Mouse (Mus musculus): ENCODE data around the gene Nrp1. TPM values are rescaled to one million over a fixed set of nuclear protein-coding genes. Genes with fewer than 3 reads are reported as not detected.

Gene Nrp1
- polyA plus RNA-seq, 1 experiment from 2014 or later: 48.5 TPM

GRCm38 (mm10) chr8:128473456-128474239 is 115.2 kb downstream of the Nrp1 start:
- Histone ChIP-seq H3K9ac (ENCODE audit: low read depth, low read length) (no peak overlapping the region), H3K4me1 (replicated peaks; ENCODE audit: control insufficient read depth, insufficient read depth, low read length) (no peaks in the 10 kb centered on the region), H3K27ac (ENCODE audit: low read depth, low read length) (no peak overlapping the region), H3K4me2 (no peak overlapping the region), H3K36me3 (ENCODE audit: control insufficient read depth, insufficient read depth, low read length) (peaks cover 4% of the 10 kb centered on the region), H3K9me3 (ENCODE audit: control insufficient read depth, low read length) (no peaks in the 10 kb centered on the region), H3K27me3 (replicated peaks; ENCODE audit: control insufficient read depth, insufficient read depth, low read length) (no peaks in the 10 kb centered on the region), H3K4me3 (ENCODE audit: low read depth, low read length) (no peak overlapping the region)
- no peak for DNase-seq (ENCODE audit: low spot score)
- WGBS: 65% methylated on average over 5 of the region's 5 CpGs
- peak; percentile 38; the same call in 1 of the 2 replicates for ATAC-seq (replicated peaks; ENCODE audit: low FRiP score)

GRCm38 (mm10) chr8:128474614-128475013 is 116.2 kb downstream of the Nrp1 start:
- Histone ChIP-seq H3K4me2 (no peak overlapping the region), H3K9ac (ENCODE audit: low read depth, low read length) (no peak overlapping the region), H3K4me3 (ENCODE audit: low read depth, low read length) (no peak overlapping the region), H3K27ac (ENCODE audit: low read depth, low read length) (no peak overlapping the region), H3K36me3 (ENCODE audit: control insufficient read depth, insufficient read depth, low read length) (peaks cover 3% of the 10 kb centered on the region), H3K9me3 (ENCODE audit: control insufficient read depth, low read length) (no peaks in the 10 kb centered on the region), H3K27me3 (replicated peaks; ENCODE audit: control insufficient read depth, insufficient read depth, low read length) (no peaks in the 10 kb centered on the region), H3K4me1 (replicated peaks; ENCODE audit: control insufficient read depth, insufficient read depth, low read length) (no peaks in the 10 kb centered on the region)
- WGBS: 62% methylated on average over 2 of the region's 2 CpGs
- no peak for DNase-seq (ENCODE audit: low spot score)
- no peak for ATAC-seq (replicated peaks; ENCODE audit: low FRiP score)

GRCm38 (mm10) chr8:128476206-128476605 is 117.8 kb downstream of the Nrp1 start:
- 75% methylated on average over 1 of the region's 1 CpGs for WGBS
- H3K27ac ChIP-seq (ENCODE audit: low read depth, low read length): no peak overlapping the region
- ATAC-seq (replicated peaks; ENCODE audit: low FRiP score) (no peak), DNase-seq (ENCODE audit: low spot score) (no peak)
- no peaks in the 10 kb centered on the region for H3K4me1 ChIP-seq (replicated peaks; ENCODE audit: control insufficient read depth, insufficient read depth, low read length)
- no peak overlapping the region for H3K4me2 ChIP-seq
- peaks cover 6% of the 10 kb centered on the region for H3K36me3 ChIP-seq (ENCODE audit: control insufficient read depth, insufficient read depth, low read length)
- no peaks in the 10 kb centered on the region for H3K9me3 ChIP-seq (ENCODE audit: control insufficient read depth, low read length)
- H3K9ac ChIP-seq (ENCODE audit: low read depth, low read length): no peak overlapping the region
- H3K27me3 ChIP-seq (replicated peaks; ENCODE audit: control insufficient read depth, insufficient read depth, low read length): no peaks in the 10 kb centered on the region
- H3K4me3 ChIP-seq (ENCODE audit: low read depth, low read length): no peak overlapping the region

- WGBS: 75% methylated on average over 4 of the region's 4 CpGs
- no peak for DNase-seq (ENCODE audit: low spot score)
- no peak for ATAC-seq (replicated peaks; ENCODE audit: low FRiP score)
- peaks cover 6% of the 10 kb centered on the region for H3K36me3 ChIP-seq (ENCODE audit: control insufficient read depth, insufficient read depth, low read length)
- H3K27me3 ChIP-seq (replicated peaks; ENCODE audit: control insufficient read depth, insufficient read depth, low read length): no peaks in the 10 kb centered on the region
- H3K27ac ChIP-seq (ENCODE audit: low read depth, low read length): no peak overlapping the region
- H3K9ac ChIP-seq (ENCODE audit: low read depth, low read length): no peak overlapping the region
- H3K9me3 ChIP-seq (ENCODE audit: control insufficient read depth, low read length): no peaks in the 10 kb centered on the region
- H3K4me2 ChIP-seq: no peak overlapping the region
- H3K4me3 ChIP-seq (ENCODE audit: low read depth, low read length): no peak overlapping the region
- no peaks in the 10 kb centered on the region for H3K4me1 ChIP-seq (replicated peaks; ENCODE audit: control insufficient read depth, insufficient read depth, low read length)
These were observed 119.6 kb downstream of the Nrp1 start for GRCm38 (mm10) chr8:128478017-128478416.

- ATAC-seq (replicated peaks; ENCODE audit: low FRiP score) (no peak), DNase-seq (ENCODE audit: low spot score) (no peak)
- no peak overlapping the region for H3K27ac ChIP-seq (ENCODE audit: low read depth, low read length)
- H3K4me1 ChIP-seq (replicated peaks; ENCODE audit: control insufficient read depth, insufficient read depth, low read length): no peaks in the 10 kb centered on the region
- WGBS: 58% methylated on average over 5 of the region's 5 CpGs
- no peaks in the 10 kb centered on the region for H3K9me3 ChIP-seq (ENCODE audit: control insufficient read depth, low read length)
- H3K36me3 ChIP-seq (ENCODE audit: control insufficient read depth, insufficient read depth, low read length): peaks cover 6% of the 10 kb centered on the region
- no peak overlapping the region for H3K4me2 ChIP-seq
- no peak overlapping the region for H3K9ac ChIP-seq (ENCODE audit: low read depth, low read length)
- no peak overlapping the region for H3K4me3 ChIP-seq (ENCODE audit: low read depth, low read length)
- H3K27me3 ChIP-seq (replicated peaks; ENCODE audit: control insufficient read depth, insufficient read depth, low read length): no peaks in the 10 kb centered on the region
These were observed 121.1 kb downstream of the Nrp1 start for GRCm38 (mm10) chr8:128479309-128480013.

GRCm38 (mm10) chr8:128480896-128481665 is 122.7 kb downstream of the Nrp1 start:
- Histone ChIP-seq H3K4me2 (no peak overlapping the region), H3K27ac (ENCODE audit: low read depth, low read length) (no peak overlapping the region), H3K9ac (ENCODE audit: low read depth, low read length) (no peak overlapping the region), H3K4me3 (ENCODE audit: low read depth, low read length) (no peak overlapping the region), H3K4me1 (replicated peaks; ENCODE audit: control insufficient read depth, insufficient read depth, low read length) (no peaks in the 10 kb centered on the region), H3K36me3 (ENCODE audit: control insufficient read depth, insufficient read depth, low read length) (peaks cover 6% of the 10 kb centered on the region), H3K27me3 (replicated peaks; ENCODE audit: control insufficient read depth, insufficient read depth, low read length) (no peaks in the 10 kb centered on the region), H3K9me3 (ENCODE audit: control insufficient read depth, low read length) (no peaks in the 10 kb centered on the region)
- WGBS: 74% methylated on average over 8 of the region's 8 CpGs
- ATAC-seq (replicated peaks; ENCODE audit: low FRiP score) (no peak), DNase-seq (ENCODE audit: low spot score) (no peak)

- H3K9me3 ChIP-seq (ENCODE audit: control insufficient read depth, low read length): no peaks in the 10 kb centered on the region
- no peak overlapping the region for H3K4me2 ChIP-seq
- H3K36me3 ChIP-seq (ENCODE audit: control insufficient read depth, insufficient read depth, low read length): peaks cover 3% of the 10 kb centered on the region; the same call in 1 of the 2 replicates
- DNase-seq (ENCODE audit: low spot score) (no peak), ATAC-seq (replicated peaks; ENCODE audit: low FRiP score) (no peak)
- no peak overlapping the region for H3K9ac ChIP-seq (ENCODE audit: low read depth, low read length)
- no peak overlapping the region for H3K4me3 ChIP-seq (ENCODE audit: low read depth, low read length)
- 0 out of 2 replicates have a peak overlapping the region, but pooled peaks have one; percentile 43 for H3K27ac ChIP-seq (ENCODE audit: low read depth, low read length)
- WGBS: 77% methylated on average over 3 of the region's 3 CpGs
- H3K4me1 ChIP-seq (replicated peaks; ENCODE audit: control insufficient read depth, insufficient read depth, low read length): peaks cover 2% of the 10 kb centered on the region; the same call in 1 of the 2 replicates
- H3K27me3 ChIP-seq (replicated peaks; ENCODE audit: control insufficient read depth, insufficient read depth, low read length): no peaks in the 10 kb centered on the region
These were observed 124.9 kb downstream of the Nrp1 start for GRCm38 (mm10) chr8:128483344-128483743.

GRCm38 (mm10) chr8:128484720-128485124 is 126.3 kb downstream of the Nrp1 start:
- Histone ChIP-seq H3K9me3 (ENCODE audit: control insufficient read depth, low read length) (no peaks in the 10 kb centered on the region), H3K36me3 (ENCODE audit: control insufficient read depth, insufficient read depth, low read length) (peaks cover 3% of the 10 kb centered on the region; the same call in 1 of the 2 replicates), H3K9ac (ENCODE audit: low read depth, low read length) (no peak overlapping the region), H3K4me3 (ENCODE audit: low read depth, low read length) (no peak overlapping the region), H3K4me2 (no peak overlapping the region), H3K27ac (ENCODE audit: low read depth, low read length) (no peak overlapping the region), H3K4me1 (replicated peaks; ENCODE audit: control insufficient read depth, insufficient read depth, low read length) (peaks cover 2% of the 10 kb centered on the region; the same call in 1 of the 2 replicates), H3K27me3 (replicated peaks; ENCODE audit: control insufficient read depth, insufficient read depth, low read length) (no peaks in the 10 kb centered on the region)
- no peak for DNase-seq (ENCODE audit: low spot score)
- WGBS: 75% methylated on average over 1 of the region's 1 CpGs
- no peak for ATAC-seq (replicated peaks; ENCODE audit: low FRiP score)

Data from liver, embryonic 11.5 days (tissue).